Mouse (Mus musculus): ENCODE measurements at regions not wholly inside any gene's neighbourhood (a gene's known extent, or its start where the extent isn't known, plus 50 kb on each side); places are given as distances from the start of the nearest gene placed in this dataset.

- no peak for DNase-seq
Measured at GRCm38 (mm10) chr1:42351884-42352283, 343.7 kb upstream of the Pou3f3 start.

GRCm38 (mm10) chr1:42352389-42352788, 343.2 kb upstream of the Pou3f3 start:
- no peak for DNase-seq

GRCm38 (mm10) chr1:42353096-42353495, 342.5 kb upstream of the Pou3f3 start:
- DNase-seq = no peak

- no peak for DNase-seq
Measured at GRCm38 (mm10) chr1:42354020-42354419, 341.5 kb upstream of the Pou3f3 start.

DNA sequence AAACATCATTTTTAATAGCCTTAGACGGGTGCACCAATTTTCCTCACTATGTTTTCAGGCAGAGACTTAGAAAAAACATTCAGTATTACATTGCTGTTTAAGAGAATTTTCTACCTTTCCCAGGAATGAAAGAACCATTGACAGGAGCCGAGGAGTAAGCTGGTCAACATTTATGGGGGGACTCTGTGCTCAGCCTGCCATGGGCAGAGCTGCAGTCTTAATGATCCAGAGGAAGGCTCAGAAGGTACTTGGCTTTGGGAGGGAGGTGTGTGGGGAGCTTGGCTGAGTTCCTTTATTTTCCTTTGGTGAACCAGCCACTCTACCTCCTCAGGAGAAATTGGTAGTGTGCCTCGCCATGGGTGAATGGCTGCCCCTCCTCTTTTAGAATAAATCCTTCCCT, 333.1 kb upstream of the Pou3f3 start:
- DNase-seq = no peak

DNA sequence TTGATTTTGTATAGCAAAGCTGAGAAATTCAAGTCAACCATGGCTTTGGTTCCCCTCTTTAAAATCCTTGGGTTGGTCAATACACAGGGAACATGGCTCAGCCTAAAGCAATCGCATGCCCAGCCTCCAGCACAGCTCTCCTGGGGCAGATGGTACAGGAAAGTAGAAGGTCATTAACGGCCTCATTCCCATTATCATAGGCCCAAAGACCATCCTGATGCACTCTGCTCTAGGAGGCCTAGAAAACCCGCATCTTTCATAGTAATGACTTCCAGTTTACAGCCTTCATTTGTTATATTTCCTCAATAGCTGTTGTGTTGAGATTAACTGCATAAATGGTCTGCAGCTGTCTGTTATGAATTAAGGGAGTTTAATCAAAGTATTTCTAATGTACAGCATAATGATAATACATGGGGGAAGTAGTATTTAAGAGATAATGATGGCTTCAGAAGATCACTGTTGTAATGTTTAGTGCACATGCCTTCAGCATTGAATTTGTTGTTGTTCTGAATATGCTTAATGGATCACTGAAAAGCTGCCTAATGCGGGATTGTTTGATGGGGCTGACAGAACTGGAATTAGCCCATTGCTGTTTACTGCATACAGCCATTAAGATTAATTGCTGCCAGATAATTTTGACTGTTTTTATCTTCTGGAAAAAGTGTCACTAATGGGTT, 329.8 kb upstream of the Pou3f3 start:
- DNase-seq = no peak

DNA sequence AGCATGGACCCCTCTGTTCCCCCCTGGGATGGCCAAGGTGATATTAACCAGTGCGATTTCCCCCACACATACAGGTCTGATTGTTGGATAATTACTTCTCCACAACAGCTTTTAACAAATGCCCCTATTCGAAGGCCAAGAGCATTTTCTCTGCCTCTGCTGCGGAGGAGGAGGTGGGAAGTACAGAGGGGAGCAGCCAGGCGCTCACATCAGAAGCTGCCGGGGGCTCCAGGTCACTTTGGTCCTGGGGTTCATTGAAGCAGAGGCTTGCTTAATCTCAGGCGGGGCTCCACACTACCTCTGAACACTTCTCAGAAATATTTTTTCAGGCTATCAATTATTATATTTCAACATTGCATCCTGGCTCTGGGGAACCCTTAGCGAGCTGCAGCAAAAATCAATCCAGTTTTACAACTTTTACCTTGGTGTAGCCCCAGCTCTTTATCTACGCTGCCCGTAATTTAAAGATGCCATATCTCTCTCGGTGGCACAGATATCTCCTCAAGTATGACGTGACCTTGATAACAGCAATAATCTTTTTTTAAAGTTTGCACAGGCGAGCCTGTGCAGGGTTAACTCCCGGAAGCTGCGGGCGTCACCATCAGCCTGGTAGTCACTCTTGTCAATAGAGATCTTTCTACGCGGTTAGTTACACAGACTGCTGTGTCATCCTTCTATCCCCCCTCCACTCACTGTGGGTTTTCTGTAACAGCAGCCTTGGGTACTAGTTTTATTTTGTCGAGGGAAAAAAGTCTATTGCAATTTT, 307.5 kb upstream of the Pou3f3 start:
- no peak for DNase-seq

- DNase-seq = no peak
Measured at GRCm38 (mm10) chr1:42388740-42389139, 306.8 kb upstream of the Pou3f3 start.

DNA sequence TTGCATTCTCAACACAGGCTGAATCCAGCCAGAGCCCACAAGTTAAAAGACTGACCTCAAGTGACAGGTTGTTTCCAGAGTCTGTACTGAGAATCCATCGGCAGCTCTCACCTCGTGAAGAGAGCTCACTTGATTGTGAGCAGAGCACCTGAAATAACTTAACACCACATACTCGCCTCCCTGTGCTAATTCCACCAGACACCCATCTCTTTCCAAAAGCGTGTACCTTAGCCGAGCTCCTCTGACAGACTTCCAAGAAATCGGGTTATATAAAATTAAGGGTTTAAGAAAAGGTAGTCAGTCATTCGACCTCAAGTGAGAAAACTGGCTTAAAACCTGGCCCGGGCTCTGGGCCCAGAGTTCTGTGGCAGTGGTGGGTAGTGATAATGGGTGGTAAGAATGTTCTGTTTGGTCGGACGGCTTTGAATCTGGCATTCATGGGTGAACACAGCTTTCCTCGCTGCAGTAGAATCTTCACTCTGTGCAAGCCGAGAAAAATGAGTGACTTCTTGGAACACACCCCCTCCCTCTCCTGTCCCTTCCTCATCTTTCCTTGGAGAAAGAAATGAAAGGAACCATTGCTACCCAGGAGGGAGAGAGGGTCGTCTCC, 299.8 kb upstream of the Pou3f3 start:
- no peak for DNase-seq

GRCm38 (mm10) chr1:42398461-42399154, 297.0 kb upstream of the Pou3f3 start:
- no peak for DNase-seq

GRCm38 (mm10) chr1:42415817-42416538, 279.6 kb upstream of the Pou3f3 start:
- DNase-seq = no peak

- DNase-seq = no peak
Measured at GRCm38 (mm10) chr1:42416539-42417218, 278.9 kb upstream of the Pou3f3 start.

- DNase-seq = no peak
Measured at GRCm38 (mm10) chr1:42417815-42418214, 277.8 kb upstream of the Pou3f3 start.

- no peak for DNase-seq
Measured at GRCm38 (mm10) chr1:42418233-42418632, 277.3 kb upstream of the Pou3f3 start.

DNA sequence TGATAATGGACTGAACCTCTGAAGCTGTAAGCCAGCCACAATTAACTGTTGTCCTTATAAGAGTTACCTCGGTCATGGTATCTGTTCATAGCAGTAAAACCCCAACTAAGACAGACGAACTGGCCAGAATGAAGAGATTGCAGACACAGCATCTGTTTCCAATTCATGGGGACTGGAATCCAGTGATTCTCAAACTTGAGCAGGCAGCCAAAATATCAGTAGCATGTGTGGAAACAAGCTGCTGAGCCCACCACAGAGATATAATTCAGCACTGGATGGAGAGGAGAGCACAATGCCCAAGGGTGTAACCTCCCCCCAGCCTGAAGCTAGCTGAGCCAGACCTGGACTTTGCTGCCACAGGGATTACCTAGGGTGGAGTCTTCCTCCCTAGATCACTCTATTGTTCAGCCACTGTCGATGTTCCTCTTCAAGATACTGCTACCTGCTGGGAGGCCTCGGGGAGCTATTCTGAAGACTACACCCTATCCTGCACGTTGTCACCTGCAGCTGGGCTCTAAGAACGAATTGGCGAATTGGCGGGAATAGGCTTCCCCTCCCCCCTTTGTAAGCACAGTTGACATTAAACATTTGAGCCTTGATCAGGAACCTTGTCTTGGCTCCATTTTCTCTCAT, 259.1 kb upstream of the Pou3f3 start:
- DNase-seq = no peak

DNA sequence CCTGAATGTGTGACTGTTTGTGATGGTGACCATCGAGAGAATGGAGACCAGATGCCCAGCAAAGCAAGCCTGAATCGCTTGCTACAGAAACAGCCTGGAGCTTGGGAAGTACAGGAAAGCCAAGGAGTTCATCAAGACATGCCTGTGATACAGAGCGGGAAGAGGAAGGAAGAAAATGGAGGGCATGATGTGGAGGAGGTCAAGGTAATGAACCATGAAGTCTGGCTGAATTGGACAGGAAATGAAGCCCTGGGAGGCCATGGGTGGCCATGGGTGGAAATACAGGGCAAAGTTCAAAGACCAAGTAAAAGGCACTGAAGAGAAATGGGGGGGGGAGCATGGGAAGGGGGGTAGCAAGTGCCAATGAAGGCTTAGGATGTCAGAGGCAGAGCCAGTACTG, 227.2 kb upstream of the Pou3f3 start:
- DNase-seq = no peak

- DNase-seq = no peak
Measured at GRCm38 (mm10) chr1:42471846-42472494, 223.6 kb upstream of the Pou3f3 start.

- no peak for DNase-seq
Measured at GRCm38 (mm10) chr1:42472495-42473230, 222.9 kb upstream of the Pou3f3 start.

DNA sequence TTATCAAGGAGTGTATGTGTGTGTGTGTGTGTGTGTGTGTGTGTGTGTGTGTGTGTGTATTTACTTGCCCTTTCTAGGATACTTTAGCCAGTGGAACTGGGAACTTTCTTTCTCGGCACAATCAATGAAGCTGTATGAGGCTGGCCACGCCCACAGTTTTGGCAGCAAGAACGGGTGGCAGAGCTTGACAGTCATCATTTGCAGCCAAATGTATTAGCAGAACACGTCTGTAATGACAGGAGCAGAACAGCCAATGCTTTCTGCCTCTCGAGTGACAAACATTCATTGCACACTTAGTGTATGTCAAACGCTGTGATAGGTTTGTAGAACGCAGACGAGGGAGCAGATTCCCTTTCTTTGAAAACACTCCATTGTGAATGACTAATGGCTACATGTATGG, 221.4 kb upstream of the Pou3f3 start:
- no peak for DNase-seq

DNA sequence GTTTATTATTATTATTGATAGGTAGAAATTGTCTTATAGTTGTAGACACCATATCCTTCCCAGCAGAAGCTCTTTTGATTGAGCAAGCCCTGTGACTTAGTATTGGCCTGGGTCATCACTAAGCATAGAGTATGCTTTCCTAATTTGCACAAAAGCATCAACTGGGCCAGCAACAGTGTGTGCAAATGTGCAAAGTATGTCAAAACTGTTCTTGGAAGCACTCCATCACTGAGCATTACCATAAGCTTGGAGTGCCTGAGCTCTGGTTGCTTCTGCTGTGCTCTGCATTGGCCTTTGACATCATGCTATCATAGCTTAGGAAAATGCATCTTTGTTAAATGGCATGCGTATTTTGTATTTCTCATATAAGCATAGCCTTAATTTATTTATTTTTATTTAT, 220.7 kb upstream of the Pou3f3 start:
- no peak for DNase-seq
